22 mouse cellular contexts compared by ENCODE assay signal in genomic region chr1:180576524-180576923, GRCm38 (mm10). TPM values are rescaled to one million over a fixed set of nuclear protein-coding genes. Genes with fewer than 3 reads are reported as not detected.
A peak's percentile ranks its signal among the peaks of the same experiment; 100 is the strongest.
DNase-seq lines count a peak whose midpoint lies in the region; ATAC-seq and TF ChIP-seq lines count a peak whose summit lies in the region.
"Had no signal": no experiment of that assay in that cellular context is flagged by ENCODE, and none has a peak within 500 bp of the region (broad histone marks: within the 10 kb centered on the region; RNA-seq: fewer than 3 reads in every experiment).

No protein-coding gene starts in this region.

- H3K4me2 ChIP-seq in hindbrain, embryonic 11.5 days (replicated peaks; ENCODE audit: low read depth, low read length): no peak overlapping the region
- H3K4me2 ChIP-seq: forebrain, embryonic 13.5 days; hindbrain, embryonic 13.5 days; kidney, embryonic 15.5 days; limb, embryonic 13.5 days; liver, embryonic 12.5 days; lung, embryonic 14.5 days; midbrain, embryonic 11.5 days had no signal

- H3K27me3 ChIP-seq in hindbrain, embryonic 11.5 days (ENCODE audit: control insufficient read depth, insufficient read depth, low read length): no peaks in the 10 kb centered on the region
- H3K27me3 ChIP-seq: forebrain, embryonic 13.5 days; hindbrain, embryonic 13.5 days; kidney, embryonic 15.5 days; limb, embryonic 13.5 days; liver, embryonic 12.5 days had no signal

- no peak overlapping the region for H3K9ac ChIP-seq in hindbrain, embryonic 11.5 days (ENCODE audit: low read depth, low read length)
- H3K9ac ChIP-seq: forebrain, embryonic 13.5 days; hindbrain, embryonic 13.5 days; kidney, embryonic 15.5 days; limb, embryonic 13.5 days; liver, embryonic 12.5 days; lung, embryonic 14.5 days had no signal

- DNase-seq in layer of hippocampus, adult 2 months (ENCODE audit: low spot score in 2 of 2): no peak
- no peak for DNase-seq in layer of hippocampus, postnatal 36 days
- peak; percentile 67 for DNase-seq in brain, adult 2 months (ENCODE audit: low read depth, low spot score)
- DNase-seq in lung, adult 18-20 months: peak; percentile 42 to 50
- DNase-seq in lung, postnatal 36 days: peak; percentile 57
- no peak for DNase-seq in hindbrain, embryonic 11.5 days (ENCODE audit: low spot score)
- no peak for DNase-seq in layer of hippocampus, adult 8-10 months (ENCODE audit: low spot score in 2 of 2)
- DNase-seq: adrenal gland, adult 8-10 months; cerebellum, adult 8-10 months; gastrocnemius, adult 2 months; kidney, adult 11 months; kidney, postnatal 4 days; lung, embryonic 14.5 days; spleen, adult 18-20 months; thymus, postnatal 14 days had no signal

- H3K27ac ChIP-seq in layer of hippocampus, adult 2 months: peak overlapping the region; percentile 62
- no peak overlapping the region for H3K27ac ChIP-seq in hindbrain, embryonic 11.5 days (ENCODE audit: low read depth, low read length)
- H3K27ac ChIP-seq: forebrain, embryonic 13.5 days; gastrocnemius, adult 2 months; heart, embryonic 10.5 days; hindbrain, embryonic 13.5 days; kidney, embryonic 15.5 days; limb, embryonic 13.5 days; liver, embryonic 12.5 days had no signal

- no peaks in the 10 kb centered on the region for H3K4me1 ChIP-seq in hindbrain, embryonic 11.5 days (replicated peaks; ENCODE audit: control insufficient read depth, insufficient read depth, low read length)

- ATAC-seq in hindbrain, embryonic 11.5 days (ENCODE audit: low FRiP score): no peak
- ATAC-seq: forebrain, embryonic 13.5 days; liver, embryonic 12.5 days had no signal

- peaks cover 29% of the 10 kb centered on the region for H3K36me3 ChIP-seq in hindbrain, embryonic 11.5 days (ENCODE audit: control insufficient read depth, insufficient read depth, low read length)

- 84% methylated on average over 3 of the region's 3 CpGs for WGBS in hindbrain, embryonic 11.5 days

- H3K9me3 ChIP-seq in hindbrain, embryonic 11.5 days (ENCODE audit: control insufficient read depth, low read length): no peaks in the 10 kb centered on the region
- H3K9me3 ChIP-seq: forebrain, embryonic 13.5 days; heart, embryonic 10.5 days; hindbrain, embryonic 13.5 days; kidney, embryonic 15.5 days; limb, embryonic 13.5 days; liver, embryonic 12.5 days had no signal

- H3K4me3 ChIP-seq in layer of hippocampus, adult 2 months: no peak overlapping the region
- H3K4me3 ChIP-seq in hindbrain, embryonic 11.5 days (ENCODE audit: low read depth, low read length): no peak overlapping the region
- H3K4me3 ChIP-seq: forebrain, embryonic 13.5 days; gastrocnemius, adult 2 months; heart, embryonic 10.5 days; hindbrain, embryonic 13.5 days; kidney, embryonic 15.5 days; limb, embryonic 13.5 days; liver, embryonic 12.5 days had no signal

- TF ChIP-seq CTCF in layer of hippocampus, adult 2 months (conservative IDR thresholded peaks at IDR 0.05): no peak

RNA-seq across cellular contexts. Expression of gene Parp1, which starts 7.8 kb away (rescaled TPM):
- 100 to 1,000 TPM; 122 to 153 TPM for total RNA-seq in layer of hippocampus, adult 2 months (2021)
- 100 to 1,000 TPM; 131 to 151 TPM for total RNA-seq in layer of hippocampus, postnatal 36 days (2021)
- 141 and 177 TPM in 2 replicates for polyA plus RNA-seq in hindbrain, embryonic 11.5 days (2014; fragmentation: Nextera tagmentation; extraction: Ambion mirVana)
- 100 to 1,000 TPM; 107 to 134 (median 123) TPM for total RNA-seq in layer of hippocampus, adult 8-10 months (2022)

Comparison
In these comparisons a context has a peak if more than half of its experiments do, and no peak if none do; other contexts are left out.
1. DNase-seq: peak in brain, adult 2 months (single experiment), lung, adult 18-20 months (2 of 2) and lung, postnatal 36 days (single experiment); none in layer of hippocampus, adult 2 months (0 of 2), layer of hippocampus, postnatal 36 days (0 of 2), hindbrain, embryonic 11.5 days (single experiment) and layer of hippocampus, adult 8-10 months (0 of 2).